Mouse (Mus musculus): ENCODE measurements at regions not wholly inside any gene's neighbourhood (a gene's known extent, or its start where the extent isn't known, plus 50 kb on each side); places are given as distances from the start of the nearest gene placed in this dataset.

- TF ChIP-seq CTCF (IDR thresholded peaks at IDR 0.05; ENCODE audit: borderline replicate concordance, control insufficient read depth, extremely low read depth, insufficient read depth, low read length, poor library complexity) (no peak), POLR2A (IDR thresholded peaks at IDR 0.05; ENCODE audit: control insufficient read depth, extremely low read depth, insufficient read depth, low read length, poor library complexity) (no peak)
Observed at GRCm38 (mm10) chr5:111639476-111640287, 94.0 kb upstream of the Gm26897 start.
